Mouse (Mus musculus) neural tube, embryonic 15.5 days (tissue): ENCODE measurements at regions not wholly inside any gene's neighbourhood (a gene's known extent, or its start where the extent isn't known, plus 50 kb on each side); places are given as distances from the start of the nearest gene placed in this dataset.

Experiments
- ATAC-seq: fragments of 200-750 bp; cut with Nextera tagmentation; 2 replicates; pipeline ENCODE4 v1.8.0; 2017; ENCODE audit warnings: mild to moderate bottlenecking, moderate TSS enrichment, moderate library complexity; ENCODE audit not compliant: low FRiP score
- H3K27ac ChIP-seq: fragments of 300-500 bp; sonication (generic); replicated peaks from 2 replicates; pipeline ENCODE4 v1.5.1; 2015; ENCODE audit warnings: mild to moderate bottlenecking, inconsistent platforms
- H3K27me3 ChIP-seq: fragments of 300-500 bp; sonication (generic); replicated peaks from 2 replicates; pipeline ENCODE4 v1.6.1; 2015; ENCODE audit warnings: inconsistent platforms
- H3K36me3 ChIP-seq: fragments of 300-500 bp; sonication (generic); 2 replicates; pipeline ENCODE4 v1.6.1; 2015; ENCODE audit warnings: inconsistent platforms
- H3K4me1 ChIP-seq: fragments of 300-500 bp; sonication (generic); 2 replicates; pipeline ENCODE4 v1.6.1; 2015; ENCODE audit warnings: inconsistent platforms
- H3K4me2 ChIP-seq: fragments of 300-500 bp; sonication (generic); 2 replicates; pipeline ENCODE4 v1.6.1; 2015; ENCODE audit warnings: inconsistent platforms, mild to moderate bottlenecking, moderate library complexity
- H3K4me3 ChIP-seq: fragments of 300-500 bp; sonication (generic); replicated peaks from 2 replicates; pipeline ENCODE4 v1.5.1; 2015; ENCODE audit warnings: mild to moderate bottlenecking, inconsistent platforms
- H3K9ac ChIP-seq: fragments of 300-500 bp; sonication (generic); replicated peaks from 2 replicates; pipeline ENCODE4 v1.6.1; 2015; ENCODE audit warnings: mild to moderate bottlenecking, inconsistent platforms
- H3K9me3 ChIP-seq: fragments of 300-500 bp; sonication (generic); replicated peaks from 2 replicates; pipeline ENCODE4 v1.6.1; 2016; ENCODE audit warnings: inconsistent platforms
- WGBS: fragments of 180-500 bp; shearing (Covaris S2); methylation state at CpG from one replicate; pipeline ENCODE4 v1.1.7; 2015; ENCODE audit warnings: mixed read lengths; 5-methylcytosine and 5-hydroxymethylcytosine counted together

GRCm38 (mm10) chr13:60001637-60002036 is 175.5 kb downstream of the Gas1 start:
- Histone ChIP-seq H3K9me3 (no peaks in the 10 kb centered on the region), H3K4me3 (no peak overlapping the region), H3K4me2 (no peak overlapping the region), H3K4me1 (no peaks in the 10 kb centered on the region), H3K36me3 (no peaks in the 10 kb centered on the region), H3K9ac (no peak overlapping the region), H3K27ac (no peak overlapping the region), H3K27me3 (no peaks in the 10 kb centered on the region)
- ATAC-seq = no peak
- 49% methylated on average over 4 of the region's 4 CpGs for WGBS

- no peak overlapping the region for H3K9ac ChIP-seq
Measured at GRCm38 (mm10) chr13:60000618-60001347, 176.4 kb downstream of the Gas1 start.

DNA sequence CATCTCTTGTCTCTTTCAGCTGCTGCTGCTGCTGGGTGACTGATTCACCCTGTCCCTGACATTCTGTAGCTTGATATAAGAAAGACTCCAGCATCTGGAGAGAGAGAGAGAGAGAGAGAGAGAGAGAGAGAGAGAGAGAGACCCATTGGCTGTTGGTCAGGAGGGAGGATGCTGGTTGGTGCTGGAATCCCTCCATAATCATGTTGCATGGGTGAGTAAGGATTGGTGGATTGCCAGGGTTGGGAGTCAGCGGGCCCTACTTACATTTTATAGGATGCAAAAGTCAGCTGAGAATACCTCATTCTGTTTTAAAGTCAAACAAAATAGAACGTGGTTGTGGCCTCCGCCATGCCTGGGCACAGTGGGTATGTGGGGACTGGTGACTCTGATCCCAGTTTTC is 174.5 kb upstream of the Tut7 start:
- Histone ChIP-seq H3K9me3 (no peaks in the 10 kb centered on the region), H3K27me3 (no peaks in the 10 kb centered on the region), H3K4me2 (no peak overlapping the region), H3K4me3 (no peak overlapping the region), H3K27ac (no peak overlapping the region), H3K36me3 (no peaks in the 10 kb centered on the region), H3K4me1 (no peaks in the 10 kb centered on the region), H3K9ac (no peak overlapping the region)
- WGBS = 92% methylated on average over 3 of the region's 3 CpGs
- no peak for ATAC-seq

More at GRCm38 (mm10) chr13:60000618-60001347, 176.4 kb downstream of the Gas1 start:
- no peak overlapping the region for H3K27ac ChIP-seq
- no peaks in the 10 kb centered on the region for H3K27me3 ChIP-seq
- no peaks in the 10 kb centered on the region for H3K9me3 ChIP-seq
- no peaks in the 10 kb centered on the region for H3K36me3 ChIP-seq
- 58% methylated on average over 8 of the region's 8 CpGs for WGBS
- no peak overlapping the region for H3K4me3 ChIP-seq
- H3K4me2 ChIP-seq = no peak overlapping the region
- H3K4me1 ChIP-seq = no peaks in the 10 kb centered on the region
- no peak for ATAC-seq

DNA sequence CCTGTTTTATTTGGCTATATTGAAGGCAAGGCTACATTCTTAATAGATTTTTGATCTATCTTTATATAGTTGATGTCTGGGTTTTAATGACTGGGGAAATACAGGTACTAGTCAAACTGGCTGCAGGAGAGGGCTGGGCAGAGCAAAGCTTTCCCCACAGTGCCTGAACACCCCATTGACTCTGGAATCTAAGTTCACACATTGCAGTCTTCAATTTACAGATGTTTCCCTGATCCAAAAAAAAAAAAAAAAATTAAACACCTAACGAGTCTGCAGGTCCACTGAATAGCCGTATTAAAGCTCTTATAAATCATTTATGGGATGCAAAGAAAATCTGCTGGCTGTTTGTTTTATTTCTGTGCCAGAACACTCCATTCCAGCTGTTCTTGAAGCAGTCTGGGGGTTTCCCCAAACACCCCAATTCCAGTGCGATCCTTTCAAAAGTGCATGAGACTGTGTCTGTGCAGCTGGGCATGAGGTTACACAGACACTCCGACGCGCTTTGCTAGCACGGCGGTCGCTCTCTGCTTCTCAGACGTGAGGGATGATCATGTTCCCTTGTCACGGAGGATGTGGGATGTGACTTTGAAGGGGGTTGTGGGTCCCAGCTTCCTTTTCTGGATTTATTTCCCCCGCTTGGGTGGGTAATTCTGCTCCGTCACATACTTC is 173.3 kb upstream of the Tut7 start:
- H3K9ac ChIP-seq = no peak overlapping the region
- H3K27ac ChIP-seq = no peak overlapping the region
- H3K4me3 ChIP-seq = no peak overlapping the region
- H3K4me1 ChIP-seq = no peaks in the 10 kb centered on the region
- H3K27me3 ChIP-seq = no peaks in the 10 kb centered on the region
- ATAC-seq = no peak
- no peaks in the 10 kb centered on the region for H3K36me3 ChIP-seq
- no peak overlapping the region for H3K4me2 ChIP-seq
- H3K9me3 ChIP-seq = no peaks in the 10 kb centered on the region
- WGBS = 75% methylated on average over 13 of the region's 13 CpGs

- H3K9ac ChIP-seq = no peak overlapping the region
- H3K36me3 ChIP-seq = no peaks in the 10 kb centered on the region
- no peak overlapping the region for H3K4me3 ChIP-seq
- peak; percentile 68 for ATAC-seq
- H3K9me3 ChIP-seq = no peaks in the 10 kb centered on the region
- 57% methylated on average over 11 of the region's 11 CpGs for WGBS
- H3K27me3 ChIP-seq = no peaks in the 10 kb centered on the region
- H3K4me1 ChIP-seq = no peaks in the 10 kb centered on the region
- H3K27ac ChIP-seq = 0 out of 2 replicates have a peak overlapping the region, but pooled peaks have one; percentile 6
- H3K4me2 ChIP-seq = no peak overlapping the region
Measured at GRCm38 (mm10) chr13:59992780-59993501, 170.0 kb upstream of the Tut7 start.

- no peak overlapping the region for H3K27ac ChIP-seq
Measured at GRCm38 (mm10) chr13:59992346-59992745, 169.4 kb upstream of the Tut7 start.

DNA sequence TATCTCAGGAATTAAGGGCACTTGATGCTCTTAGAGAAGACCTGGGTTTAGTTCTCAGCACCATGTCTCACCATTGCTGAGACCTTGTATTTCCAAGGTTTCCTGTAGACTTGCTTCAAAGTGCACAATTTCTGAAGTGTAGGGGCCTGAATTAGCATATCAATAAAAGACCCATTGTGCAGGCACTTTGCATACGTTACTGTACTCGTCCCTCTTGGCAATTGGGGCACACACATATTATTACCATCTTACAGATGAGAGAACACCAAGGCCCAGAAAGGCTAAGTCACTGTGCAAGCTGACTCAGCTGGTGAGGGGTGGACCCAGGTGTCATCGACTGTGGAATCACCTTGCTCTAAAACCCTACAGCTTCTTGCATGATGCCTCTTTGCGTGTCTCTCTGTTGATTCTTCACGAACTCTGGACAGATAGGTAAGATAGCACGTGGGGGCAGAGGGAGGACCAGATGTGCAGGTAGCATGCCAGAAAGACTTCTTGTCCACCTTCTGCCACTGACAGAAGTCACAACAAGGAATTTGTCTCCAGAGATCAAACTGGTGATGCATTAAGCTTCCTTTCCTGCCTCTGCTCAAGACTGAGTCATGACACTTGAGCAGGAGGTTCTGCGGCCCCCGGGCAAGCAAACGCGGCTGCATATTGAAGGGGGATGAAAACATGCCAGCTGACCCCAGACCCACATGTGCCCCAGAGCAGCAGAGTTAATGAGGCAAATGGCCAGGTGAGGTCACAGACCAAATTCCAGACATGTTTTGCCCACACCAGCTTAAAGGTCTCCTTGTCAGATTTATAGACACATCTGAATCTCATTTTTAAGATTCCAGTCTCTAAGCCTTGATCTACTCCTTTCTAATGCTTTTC is 167.7 kb upstream of the Tut7 start:
- H3K36me3 ChIP-seq = no peaks in the 10 kb centered on the region
- no peak overlapping the region for H3K9ac ChIP-seq
- H3K27ac ChIP-seq = no peak overlapping the region
- no peaks in the 10 kb centered on the region for H3K27me3 ChIP-seq
- no peaks in the 10 kb centered on the region for H3K4me1 ChIP-seq
- no peak overlapping the region for H3K4me3 ChIP-seq
- ATAC-seq = no peak
- no peak overlapping the region for H3K4me2 ChIP-seq
- H3K9me3 ChIP-seq = 0 out of 2 replicates have a peak, but pooled peaks cover 4% of the 10 kb centered on the region
- 74% methylated on average over 10 of the region's 10 CpGs for WGBS

More at GRCm38 (mm10) chr13:59992346-59992745, 169.4 kb upstream of the Tut7 start:
- H3K9me3 ChIP-seq = 0 out of 2 replicates have a peak, but pooled peaks cover 4% of the 10 kb centered on the region
- no peak overlapping the region for H3K4me3 ChIP-seq
- H3K4me2 ChIP-seq = no peak overlapping the region
- H3K4me1 ChIP-seq = no peaks in the 10 kb centered on the region
- ATAC-seq = no peak
- no peaks in the 10 kb centered on the region for H3K36me3 ChIP-seq
- H3K9ac ChIP-seq = no peak overlapping the region
- no peaks in the 10 kb centered on the region for H3K27me3 ChIP-seq

DNA sequence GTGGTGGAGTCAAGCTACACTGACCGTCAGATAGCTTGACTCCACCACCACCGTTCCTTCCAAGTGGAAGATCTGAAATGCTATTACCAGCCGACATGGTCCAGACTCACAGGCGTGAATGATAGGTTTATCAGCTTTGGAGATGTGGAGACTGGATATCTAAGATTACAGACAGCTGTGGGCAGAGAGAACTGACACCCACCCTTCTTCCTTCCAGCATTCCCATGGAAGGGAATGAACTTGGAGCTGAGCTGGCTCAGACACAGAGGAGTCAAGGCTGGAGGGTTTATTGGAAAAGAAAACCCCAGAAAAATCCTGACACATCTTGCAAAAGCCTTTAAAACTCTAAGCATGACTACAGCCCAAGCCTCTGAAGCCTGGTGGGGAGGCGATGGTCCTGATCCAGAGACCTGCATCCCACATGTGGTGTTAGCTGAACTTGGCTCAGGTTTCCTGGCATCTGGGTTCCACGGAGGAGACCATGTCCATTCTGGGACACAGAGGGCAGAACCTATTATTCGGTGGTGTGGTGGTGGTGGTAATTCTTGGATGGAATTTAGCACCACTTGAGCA is 165.5 kb upstream of the Tut7 start:
- H3K36me3 ChIP-seq = no peaks in the 10 kb centered on the region
- 0 out of 2 replicates have a peak, but pooled peaks cover 4% of the 10 kb centered on the region for H3K9me3 ChIP-seq
- H3K4me2 ChIP-seq = no peak overlapping the region
- no peaks in the 10 kb centered on the region for H3K27me3 ChIP-seq
- H3K4me1 ChIP-seq = no peaks in the 10 kb centered on the region
- no peak overlapping the region for H3K9ac ChIP-seq
- no peak overlapping the region for H3K27ac ChIP-seq
- 89% methylated on average over 7 of the region's 7 CpGs for WGBS
- ATAC-seq = no peak
- no peak overlapping the region for H3K4me3 ChIP-seq

GRCm38 (mm10) chr13:59976425-59976824 is 153.5 kb upstream of the Tut7 start:
- Histone ChIP-seq H3K4me1 (peaks cover 16% of the 10 kb centered on the region), H3K4me2 (no peak overlapping the region), H3K9ac (no peak overlapping the region), H3K27ac (peak overlapping the region; percentile 29), H3K4me3 (no peak overlapping the region), H3K9me3 (no peaks in the 10 kb centered on the region), H3K27me3 (no peaks in the 10 kb centered on the region), H3K36me3 (no peaks in the 10 kb centered on the region)
- 0 out of 2 replicates have a peak, but pooled peaks have one; percentile 39 for ATAC-seq
- WGBS = 58% methylated on average over 5 of the region's 5 CpGs

GRCm38 (mm10) chr13:59972093-59972427 is 149.1 kb upstream of the Tut7 start:
- no peak for ATAC-seq
- no peak overlapping the region for H3K27ac ChIP-seq
- no peak overlapping the region for H3K9ac ChIP-seq
- no peaks in the 10 kb centered on the region for H3K9me3 ChIP-seq
- H3K27me3 ChIP-seq = peaks cover 4% of the 10 kb centered on the region; the same call in 1 of the 2 replicates
- no peak overlapping the region for H3K4me3 ChIP-seq
- H3K4me2 ChIP-seq = peak overlapping the region; percentile 48
- no peaks in the 10 kb centered on the region for H3K36me3 ChIP-seq
- H3K4me1 ChIP-seq = peaks cover 21% of the 10 kb centered on the region
- WGBS = 38% methylated on average over 9 of the region's 9 CpGs
